Mouse (Mus musculus) brain, embryonic 14.5 days (tissue): ENCODE results near the gene Spata31d1a. TPM values are rescaled to one million over a fixed set of nuclear protein-coding genes. Genes with fewer than 3 reads are reported as not detected.

Experiments
- DNase-seq: peaks from one replicate; pipeline ENCODE4 v3.0.0-alpha.2; 2011; ENCODE audit warnings: low read depth
- CTCF ChIP-seq: fragments of 200-500 bp; IDR thresholded peaks from 2 replicates; pipeline ENCODE4 v1.5.1; 2012; ENCODE audit warnings: inconsistent platforms, mild to moderate bottlenecking, moderate library complexity, borderline replicate concordance; ENCODE audit not compliant: insufficient read depth, insufficient read length; ENCODE audit errors: extremely low read depth
- POLR2A ChIP-seq: fragments of 200-500 bp; IDR thresholded peaks from 2 replicates; pipeline ENCODE4 v1.6.1; 2012; ENCODE audit warnings: mild to moderate bottlenecking, inconsistent platforms, borderline replicate concordance; ENCODE audit not compliant: poor library complexity, insufficient read depth, insufficient read length, severe bottlenecking; ENCODE audit errors: extremely low read depth
- polyA plus RNA-seq: library from polyadenylated mRNA; depleted of rRNA; stranded (reverse); fragments of >200 nt; gene quantifications from 2 replicates; pipeline ENCODE4 v1.2.3, GENCODE M21; 2012; rRNA removed

Spata31d1a gene
- polyA plus RNA-seq, 1 experiment = 0.01 TPM

GRCm38 (mm10) chr13:59656316-59656832 is 53.8 kb downstream of the Spata31d1a start:
- DNase-seq = no peak
- TF ChIP-seq POLR2A (no peak), CTCF (no peak)

- no peak for DNase-seq
Measured at GRCm38 (mm10) chr13:59655718-59656315, 54.3 kb downstream of the Spata31d1a start.

GRCm38 (mm10) chr13:59654465-59654864 is 55.7 kb downstream of the Spata31d1a start:
- DNase-seq = no peak
- TF ChIP-seq CTCF (no peak), POLR2A (no peak)

More at GRCm38 (mm10) chr13:59655718-59656315, 54.3 kb downstream of the Spata31d1a start:
- TF ChIP-seq CTCF (no peak), POLR2A (no peak)

GRCm38 (mm10) chr13:59653136-59653535 is 57.0 kb downstream of the Spata31d1a start:
- no peak for DNase-seq
- TF ChIP-seq CTCF (no peak), POLR2A (no peak)

GRCm38 (mm10) chr13:59652651-59653050 is 57.5 kb downstream of the Spata31d1a start:
- DNase-seq = peak; percentile 78
- TF ChIP-seq POLR2A (no peak), CTCF (no peak)

Other genes with a start within 250 kb of the Spata31d1a start
- 35.8 and 50.1 TPM in 2 replicates for gene Agtpbp1, start 125.1 kb downstream of the Spata31d1a start, polyA plus RNA-seq
- gene Naa35, start 125.1 kb downstream of the Spata31d1a start, polyA plus RNA-seq = 114 and 119 TPM in 2 replicates
- gene Golm1, start 34.5 kb downstream of the Spata31d1a start, polyA plus RNA-seq = 25.3 and 25.8 TPM in 2 replicates
- not detected in 2 replicates for gene 4921517D22Rik, start 16.2 kb downstream of the Spata31d1a start, polyA plus RNA-seq
- 0.01 and 0.03 TPM in 2 replicates for gene Spata31d1b, start 2.0 kb upstream of the Spata31d1a start, polyA plus RNA-seq
- gene Spata31d1d, start 21.4 kb upstream of the Spata31d1a start, polyA plus RNA-seq = 0.04 TPM in 1 of 2 replicates, not detected in the other
- 0.13 and 0.18 TPM in 2 replicates for gene 1700014D04Rik, start 36.4 kb upstream of the Spata31d1a start, polyA plus RNA-seq
- gene Isca1, start 59.5 kb upstream of the Spata31d1a start, polyA plus RNA-seq = 130 and 135 TPM in 2 replicates
- 0.55 TPM in 1 of 2 replicates, not detected in the other for gene Gm49354, start 71.9 kb upstream of the Spata31d1a start, polyA plus RNA-seq
- 33.1 and 40.2 TPM in 2 replicates for gene Tut7, start 112.8 kb upstream of the Spata31d1a start, polyA plus RNA-seq